Mouse (Mus musculus) lung, postnatal 14 days (tissue): ENCODE data around the gene Eepd1.
"Not testable (repeated sequence)": the region's sequence is repeated elsewhere in the genome, so short reads cannot be mapped to it uniquely, and the experiment has no call there.

ENCODE experiments used
- DNase-seq: peaks from one replicate; pipeline ENCODE4 v3.0.0; 2021

Eepd1 gene

DNA sequence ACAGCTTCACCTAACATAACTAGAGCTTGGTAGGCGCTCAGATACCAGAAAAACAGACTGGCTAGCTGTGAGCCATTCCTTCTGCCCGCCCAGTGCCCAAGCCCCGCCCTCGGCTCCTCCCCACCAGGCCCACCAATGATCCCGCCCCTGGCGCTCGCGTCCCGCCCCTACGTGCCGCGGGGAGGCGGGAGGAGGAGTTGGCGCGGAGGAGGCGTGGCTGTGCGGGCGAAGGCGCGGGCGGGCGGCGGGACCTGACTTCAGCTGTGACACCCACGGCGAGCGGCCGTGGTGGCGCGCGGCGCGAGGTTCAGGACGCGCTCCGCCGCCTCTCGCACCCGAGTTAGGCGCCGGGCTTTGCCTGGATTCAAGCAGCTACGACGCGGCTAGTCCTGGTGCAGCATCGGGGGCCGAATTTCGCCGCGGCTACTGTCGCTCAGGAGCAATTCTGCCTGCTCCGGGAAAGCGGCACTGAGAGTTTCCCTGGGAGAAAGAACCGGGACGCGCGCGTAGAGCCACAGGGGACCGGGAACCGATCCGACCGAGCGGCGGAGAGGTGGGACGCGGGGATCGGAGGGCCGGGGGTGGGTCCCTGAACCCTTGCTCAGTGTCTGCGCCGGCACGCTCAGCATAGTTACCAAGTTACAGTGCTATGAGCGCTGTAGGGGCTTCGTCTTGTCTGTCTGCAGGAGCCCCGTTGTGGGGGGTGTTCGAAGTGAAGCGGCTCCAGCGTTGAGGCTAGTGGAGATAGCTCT, at the start of gene Eepd1:
Gene Eepd1 (plus strand): TSS at position 204 of the 752 bp plus-strand sequence.
- DNase-seq: peak; percentile 98

DNA sequence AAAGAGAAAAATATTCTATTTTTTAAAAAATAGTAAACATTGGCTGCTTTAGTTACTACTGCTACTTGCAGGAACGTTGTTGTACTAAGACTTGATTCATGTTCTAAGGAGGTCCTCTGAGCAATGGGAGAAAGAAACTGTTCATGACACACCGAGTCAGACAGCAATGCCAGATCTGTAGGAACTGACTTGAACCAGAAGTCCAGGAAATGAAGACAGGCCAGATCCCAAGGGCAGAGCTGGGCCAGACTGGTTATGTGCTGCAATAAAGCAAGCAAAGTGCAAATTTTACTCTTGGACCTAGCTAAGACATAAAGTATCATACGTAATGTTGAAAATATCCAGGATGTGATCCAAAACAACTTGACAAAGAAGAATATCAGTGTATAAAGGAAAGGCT, 42.5 kb upstream of the Eepd1 start:
- no peak for DNase-seq

DNA sequence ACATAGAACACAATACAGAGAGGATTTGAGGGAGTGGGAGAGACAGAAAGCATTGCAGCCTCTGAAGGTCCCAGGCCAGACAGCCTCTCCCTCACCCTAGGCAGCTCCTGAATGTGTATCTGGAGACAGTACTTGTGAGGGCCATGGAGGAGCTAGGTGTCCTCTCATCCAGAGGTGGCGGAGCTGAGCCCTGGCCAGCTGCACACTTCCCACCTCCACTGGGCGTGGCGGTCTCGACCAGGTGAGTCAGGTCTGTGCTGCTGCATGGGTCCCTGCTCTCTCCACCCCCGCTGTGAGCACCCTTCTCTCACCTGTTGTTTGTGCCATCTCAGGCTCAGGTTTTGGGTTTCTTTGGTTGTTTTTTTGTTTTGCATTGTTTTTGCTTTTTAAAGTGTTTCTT, 41.3 kb upstream of the Eepd1 start:
- DNase-seq: not testable (repeated sequence)

DNA sequence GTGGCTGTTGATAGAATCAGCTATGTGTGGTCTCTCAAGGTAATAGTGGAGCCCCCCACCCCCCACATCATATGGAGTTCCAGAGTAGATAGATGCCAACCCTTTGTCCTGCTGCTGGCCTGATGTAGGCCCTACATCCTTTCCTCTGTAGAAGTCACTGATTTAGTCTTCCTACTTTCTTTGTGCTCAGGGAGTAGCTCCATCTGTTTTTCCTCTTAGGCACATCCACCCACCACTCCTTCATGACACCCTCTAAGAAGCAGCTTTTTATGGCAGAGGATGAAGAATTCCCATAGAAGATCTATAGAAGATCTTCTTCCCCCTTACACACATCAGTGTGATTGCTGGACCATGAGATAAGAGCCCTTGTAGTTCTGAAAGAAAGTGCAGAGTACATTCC, 39.3 kb upstream of the Eepd1 start:
- no peak for DNase-seq

DNA sequence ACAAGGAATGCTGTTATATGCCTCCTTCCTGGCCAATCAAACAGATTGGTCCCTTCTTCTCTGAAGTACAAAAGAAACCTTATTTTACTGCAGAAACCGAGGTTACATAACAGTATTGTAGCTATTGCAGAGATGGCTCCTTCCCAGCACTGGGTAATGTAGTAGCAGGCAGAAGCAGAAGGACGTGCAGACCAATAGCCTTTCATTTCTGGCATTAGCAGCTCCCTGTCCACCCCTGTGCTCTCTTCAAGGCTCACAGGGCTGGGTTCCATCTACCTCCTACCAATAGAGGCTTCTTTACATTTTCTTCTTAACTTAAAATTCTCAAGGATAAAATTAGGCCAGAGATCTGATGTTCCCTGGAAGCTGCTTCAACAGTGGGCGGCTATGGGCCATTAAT, 38.3 kb upstream of the Eepd1 start:
- DNase-seq: no peak

DNA sequence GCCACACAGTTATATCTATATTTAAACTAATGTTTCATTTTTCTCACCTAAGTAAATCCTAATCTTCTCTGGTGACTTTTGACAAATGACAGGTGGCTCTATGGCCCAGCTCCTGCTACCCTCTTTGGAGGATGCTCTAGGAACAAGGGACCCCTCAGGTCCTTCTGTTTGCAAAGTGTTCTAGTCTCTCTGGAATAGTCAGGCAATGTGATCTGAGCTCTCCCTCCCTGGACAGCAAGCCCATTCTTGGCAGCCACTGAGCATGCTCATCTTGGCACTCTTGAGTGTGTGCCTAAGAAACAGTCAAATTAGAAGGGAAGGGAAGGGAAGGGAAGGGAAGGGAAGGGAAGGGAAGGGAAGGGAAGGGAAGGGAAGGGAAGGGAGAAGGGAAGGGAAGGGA, 37.8 kb upstream of the Eepd1 start:
- no peak for DNase-seq

DNA sequence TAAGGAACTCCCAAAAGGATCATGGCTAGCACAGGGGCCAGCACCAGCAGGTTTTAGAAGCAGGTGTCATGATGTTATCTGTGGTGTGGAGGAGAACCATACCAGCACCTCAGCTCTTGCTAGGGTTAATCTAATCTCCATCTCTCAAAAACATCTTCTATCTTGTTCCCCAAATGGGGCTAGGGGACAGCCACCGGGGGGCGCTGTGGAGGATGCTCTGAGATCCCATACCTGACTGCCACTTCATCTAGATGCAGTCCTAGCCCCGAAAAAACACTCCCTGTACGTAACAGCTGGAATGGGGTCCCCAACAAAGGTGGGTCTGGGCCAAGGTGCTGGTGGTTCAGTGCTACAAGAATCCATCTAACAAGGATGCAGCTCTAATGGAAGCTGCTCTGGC, 31.0 kb upstream of the Eepd1 start:
- peak; percentile 12 for DNase-seq

DNA sequence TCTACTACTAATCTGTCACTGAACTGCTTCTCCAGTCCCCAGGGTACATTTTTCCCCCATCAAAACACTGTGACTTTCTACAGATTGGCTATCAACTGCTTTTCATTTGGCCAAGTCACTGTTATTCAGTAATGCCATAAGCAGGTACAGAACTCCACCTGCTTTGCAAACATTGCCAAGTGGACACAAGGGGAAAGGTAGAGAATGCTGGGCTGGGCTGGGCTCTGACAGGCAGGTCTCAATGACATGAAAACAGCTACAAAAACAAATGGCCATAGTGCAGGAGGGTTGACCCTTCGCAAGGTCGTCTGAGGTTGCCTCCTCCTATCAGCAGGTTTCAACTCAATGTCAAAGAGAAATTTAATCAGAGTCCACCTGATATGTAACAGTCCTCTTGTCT, 26.3 kb upstream of the Eepd1 start:
- DNase-seq: no peak

DNA sequence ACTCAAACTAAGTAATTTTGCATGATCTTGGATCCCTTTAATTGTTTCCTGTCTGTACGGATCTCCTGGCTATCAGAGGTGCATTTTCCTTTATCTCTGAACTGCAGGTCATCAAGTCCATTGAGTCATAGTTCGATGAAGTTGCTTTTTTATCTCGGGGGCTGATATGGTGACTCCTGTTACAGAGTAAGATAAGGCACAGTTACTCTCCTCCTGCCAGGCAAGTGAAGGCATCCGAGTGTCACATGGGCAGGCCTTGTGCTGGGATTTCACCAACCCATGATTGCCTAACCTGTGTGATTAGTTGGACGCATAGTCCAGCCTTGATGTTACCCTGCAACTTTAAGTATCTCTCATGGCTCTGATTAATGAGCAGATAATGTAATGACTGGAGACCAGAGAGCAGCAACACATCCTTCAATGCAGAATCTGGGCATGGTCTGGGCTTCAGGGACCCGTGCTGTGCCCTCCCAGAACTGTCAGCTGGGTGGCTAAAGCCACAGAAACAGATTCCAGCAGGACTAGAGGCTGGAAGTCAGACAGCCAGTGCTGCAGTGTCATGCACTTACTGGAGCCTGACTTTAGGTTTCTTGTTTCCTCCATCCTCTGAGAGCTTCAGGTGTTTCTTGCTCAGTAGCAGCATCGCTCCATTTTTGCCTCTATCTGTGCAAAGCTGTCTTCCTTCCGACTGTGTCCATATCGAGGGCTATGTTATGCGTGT, 20.4 kb upstream of the Eepd1 start:
- no peak for DNase-seq

DNA sequence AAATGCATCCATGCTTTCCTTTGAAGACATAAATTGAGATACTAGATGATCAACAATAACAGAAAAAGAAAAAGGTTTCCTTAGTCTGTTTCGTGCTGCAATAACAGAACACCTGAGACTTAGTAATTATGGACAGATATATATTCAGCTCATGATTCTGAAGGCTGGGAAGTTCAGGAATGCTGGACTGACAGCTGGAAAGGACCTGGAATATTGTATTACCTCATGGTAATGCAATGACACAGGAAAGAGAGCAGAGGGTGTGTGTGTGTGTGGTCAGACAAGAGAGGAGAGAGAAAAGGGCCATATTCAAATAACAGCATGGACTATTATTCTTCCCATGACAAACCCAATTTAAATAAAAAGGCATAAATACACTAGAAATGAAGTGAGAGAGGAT, 17.0 kb upstream of the Eepd1 start:
- no peak for DNase-seq

DNA sequence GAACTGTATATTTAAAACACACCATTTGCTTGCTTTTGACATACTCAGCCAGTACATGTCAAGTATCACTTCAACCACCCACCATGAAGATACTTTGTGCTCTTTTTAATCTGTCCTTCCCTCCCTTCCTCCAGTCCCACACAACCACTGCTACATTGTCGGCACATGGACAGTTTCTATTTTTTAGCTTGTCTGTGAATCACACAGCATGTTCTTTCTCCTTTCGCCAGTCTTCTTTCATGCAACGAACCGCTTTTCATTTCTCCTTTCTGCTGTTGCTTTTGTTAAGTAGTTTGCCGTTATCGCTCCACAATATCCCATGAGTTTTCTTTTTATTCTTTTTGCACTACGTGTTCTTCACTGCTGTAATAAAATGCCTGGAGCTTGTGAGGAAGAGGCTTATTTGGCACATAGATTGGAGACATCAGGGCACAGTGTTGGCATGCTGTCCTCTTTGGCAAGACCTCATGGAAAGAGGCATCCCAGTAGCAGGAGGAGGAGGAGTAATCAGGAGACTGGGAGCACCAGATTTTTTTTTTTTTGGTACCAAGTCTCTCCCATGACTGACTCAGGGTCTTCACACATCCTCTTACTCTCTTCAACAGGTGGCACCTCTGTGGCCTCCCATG, 1.8 kb upstream of the Eepd1 start:
- no peak for DNase-seq

DNA sequence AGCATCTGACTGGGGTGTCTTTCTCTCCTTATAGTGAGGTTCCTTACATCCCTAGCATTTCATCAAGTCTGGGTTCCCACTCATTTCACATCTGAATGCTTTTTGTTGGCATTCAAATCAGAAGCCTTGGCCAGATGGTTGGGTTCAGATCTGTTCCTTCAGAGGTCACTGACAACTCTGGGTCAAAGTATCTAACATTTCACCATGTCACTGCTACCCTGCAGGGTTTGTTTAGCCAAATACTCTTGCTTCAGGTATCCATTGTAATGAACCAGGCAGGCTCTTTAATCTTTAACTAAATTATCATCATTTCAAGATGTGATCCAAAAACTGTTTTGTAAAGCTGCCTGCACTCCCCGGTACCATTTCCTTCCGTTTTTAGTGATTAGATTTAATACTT, 671 bp upstream of the Eepd1 start:
- DNase-seq: no peak

DNA sequence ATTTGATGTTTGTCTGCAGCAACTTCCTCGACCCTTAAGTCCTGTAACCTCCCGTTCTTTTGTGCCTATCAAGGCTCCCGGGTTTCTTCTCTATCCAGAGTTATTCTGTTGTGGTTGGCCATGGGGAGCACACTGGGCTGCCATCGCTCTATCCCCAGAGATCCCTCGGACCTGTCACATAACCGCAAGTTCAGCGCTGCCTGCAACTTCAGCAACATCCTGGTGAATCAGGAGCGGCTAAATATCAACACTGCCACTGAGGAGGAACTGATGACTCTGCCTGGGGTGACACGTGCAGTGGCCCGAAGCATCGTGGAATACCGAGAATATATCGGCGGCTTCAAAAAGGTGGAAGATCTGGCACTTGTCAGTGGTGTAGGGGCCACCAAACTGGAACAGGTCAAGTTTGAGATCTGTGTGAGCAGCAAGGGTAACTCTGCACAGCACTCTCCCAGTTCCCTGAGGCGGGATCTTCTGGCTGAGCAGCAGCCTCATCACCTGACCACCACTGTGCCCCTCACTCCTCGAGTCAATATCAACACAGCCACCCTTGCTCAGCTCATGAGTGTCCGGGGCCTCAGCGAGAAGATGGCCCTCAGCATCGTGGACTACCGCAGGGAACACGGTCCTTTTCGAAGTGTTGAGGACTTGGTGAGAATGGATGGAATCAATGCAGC, 1.1 kb downstream of the Eepd1 start:
- no peak for DNase-seq

DNA sequence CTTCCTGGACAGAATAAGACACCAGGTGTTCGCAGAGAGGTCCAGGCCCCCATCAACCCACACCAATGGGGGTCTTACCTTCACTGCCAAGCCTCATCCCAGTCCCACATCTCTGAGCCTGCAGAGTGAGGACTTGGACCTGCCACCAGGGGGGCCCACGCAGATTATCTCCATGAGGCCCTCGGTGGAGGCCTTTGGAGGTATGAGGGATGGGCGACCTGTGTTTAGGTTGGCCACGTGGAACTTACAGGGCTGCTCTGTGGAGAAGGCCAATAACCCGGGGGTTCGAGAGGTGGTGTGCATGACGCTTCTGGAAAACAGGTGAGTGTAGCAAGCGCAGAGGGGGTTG, 1.6 kb downstream of the Eepd1 start:
- no peak for DNase-seq

DNA sequence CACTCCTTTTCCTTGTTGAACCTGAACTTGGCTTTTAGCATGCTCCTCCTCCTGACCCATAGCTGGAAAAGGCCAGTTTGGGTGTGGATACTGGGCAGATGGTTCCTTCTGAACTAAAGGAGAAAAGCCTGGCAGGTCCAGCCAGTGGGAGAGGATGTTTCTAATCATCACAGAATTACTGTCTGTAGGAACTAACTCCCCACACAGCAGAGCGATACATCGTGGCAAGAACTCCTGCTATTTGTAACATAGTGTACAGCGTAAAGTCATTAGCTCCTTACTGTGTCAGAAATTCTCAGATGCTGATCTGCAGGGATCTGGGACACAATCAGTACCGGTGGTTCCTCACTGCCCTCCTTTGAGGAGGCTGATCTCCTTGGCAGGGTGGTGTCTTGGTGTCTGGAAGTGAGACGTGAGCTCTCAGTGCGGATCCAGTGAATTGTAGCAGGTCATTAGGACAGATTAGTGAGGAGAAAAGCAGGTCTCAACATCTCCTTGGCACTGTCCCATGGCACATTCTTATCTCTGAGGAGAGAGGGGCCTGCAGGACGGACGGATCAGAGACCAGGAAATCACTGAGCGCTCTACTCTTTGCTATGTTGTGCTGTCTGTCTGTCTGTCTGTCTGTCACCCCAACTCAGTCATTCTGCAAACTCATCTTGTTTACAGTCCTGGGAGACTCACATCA, 2.7 kb downstream of the Eepd1 start:
- DNase-seq: no peak

DNA sequence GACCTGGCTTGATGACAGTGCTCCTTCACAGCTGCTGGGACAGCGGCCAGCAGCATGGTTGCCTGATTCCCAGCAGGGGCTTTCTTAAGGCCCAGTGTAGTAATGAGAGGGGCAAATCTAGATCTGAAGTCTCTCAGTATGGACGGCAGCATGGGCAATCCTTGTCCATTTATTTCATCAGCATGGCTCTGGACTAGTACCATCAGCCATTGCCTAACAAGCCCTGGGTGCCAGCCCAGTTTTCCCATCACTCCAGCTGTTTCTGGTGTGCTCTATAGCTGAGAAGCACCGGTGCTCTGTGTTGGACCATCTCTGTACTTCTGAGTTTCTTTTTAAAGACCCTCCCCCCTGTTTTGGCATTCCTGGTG, 3.3 kb downstream of the Eepd1 start:
- no peak for DNase-seq

DNA sequence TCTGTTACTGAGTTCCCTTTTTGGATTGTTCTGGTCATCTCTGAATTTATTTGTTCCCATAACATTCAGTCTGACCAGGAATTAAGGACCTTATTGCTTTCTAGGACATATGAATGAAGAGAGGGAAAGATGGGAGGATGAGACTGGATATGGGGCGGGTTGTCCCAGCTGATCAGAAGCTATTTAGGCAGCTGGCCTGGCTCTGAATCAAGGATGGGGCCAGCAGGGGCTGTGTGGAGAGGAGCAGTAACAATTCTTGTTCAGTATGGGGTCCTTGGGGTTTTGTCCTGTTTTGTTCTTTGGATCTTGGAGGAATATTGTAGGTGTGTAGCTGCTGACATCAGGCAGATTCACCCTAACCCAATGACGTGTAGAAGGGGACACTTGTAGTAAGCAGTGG, 3.7 kb downstream of the Eepd1 start:
- no peak for DNase-seq

DNA sequence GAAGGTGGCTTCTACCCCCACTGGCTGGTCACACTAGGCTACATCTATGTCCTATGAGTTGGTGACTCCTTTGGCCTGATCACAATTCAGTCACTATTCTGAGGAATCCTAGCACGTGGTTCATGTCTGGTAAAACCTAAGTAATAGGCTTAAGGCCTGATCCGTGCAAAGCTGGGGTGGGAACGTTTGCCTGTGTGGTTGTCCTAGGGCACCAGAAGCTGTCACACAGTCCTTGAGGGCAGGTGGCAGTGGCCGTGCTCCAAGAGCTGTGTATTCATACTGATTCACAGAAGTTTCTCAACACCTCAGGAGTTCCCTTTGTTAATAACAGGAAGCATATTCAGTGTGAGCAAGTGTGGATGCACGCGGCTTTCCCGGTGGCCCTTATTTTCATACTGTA, 4.1 kb downstream of the Eepd1 start:
- DNase-seq: no peak

DNA sequence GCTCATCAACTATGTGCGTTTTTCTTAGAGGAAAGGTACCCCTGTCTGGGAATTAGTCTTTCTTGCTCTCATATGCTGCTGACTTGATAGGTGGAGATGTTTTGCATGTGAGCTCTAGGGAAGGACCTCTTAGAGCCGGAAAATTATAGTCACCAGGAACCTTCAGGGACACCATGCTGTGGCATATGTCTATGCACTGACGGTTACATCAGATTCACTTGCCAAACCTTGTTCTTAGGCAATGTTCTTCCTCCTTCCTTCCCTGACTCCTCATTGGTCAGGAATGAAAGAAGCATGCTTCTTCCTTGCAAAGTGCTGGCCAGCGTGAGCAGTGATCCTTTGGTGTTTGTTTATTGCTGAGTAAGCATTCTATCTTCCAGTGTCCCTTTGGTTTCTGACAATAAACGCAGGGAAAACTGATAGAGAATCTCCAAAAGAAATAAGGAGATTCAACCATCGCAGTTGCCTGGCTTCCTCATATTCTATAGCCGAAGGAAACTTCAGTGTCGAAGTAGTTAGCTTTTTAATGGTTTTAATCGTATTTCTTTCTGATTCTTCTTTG, 5.0 kb downstream of the Eepd1 start:
- DNase-seq: no peak

DNA sequence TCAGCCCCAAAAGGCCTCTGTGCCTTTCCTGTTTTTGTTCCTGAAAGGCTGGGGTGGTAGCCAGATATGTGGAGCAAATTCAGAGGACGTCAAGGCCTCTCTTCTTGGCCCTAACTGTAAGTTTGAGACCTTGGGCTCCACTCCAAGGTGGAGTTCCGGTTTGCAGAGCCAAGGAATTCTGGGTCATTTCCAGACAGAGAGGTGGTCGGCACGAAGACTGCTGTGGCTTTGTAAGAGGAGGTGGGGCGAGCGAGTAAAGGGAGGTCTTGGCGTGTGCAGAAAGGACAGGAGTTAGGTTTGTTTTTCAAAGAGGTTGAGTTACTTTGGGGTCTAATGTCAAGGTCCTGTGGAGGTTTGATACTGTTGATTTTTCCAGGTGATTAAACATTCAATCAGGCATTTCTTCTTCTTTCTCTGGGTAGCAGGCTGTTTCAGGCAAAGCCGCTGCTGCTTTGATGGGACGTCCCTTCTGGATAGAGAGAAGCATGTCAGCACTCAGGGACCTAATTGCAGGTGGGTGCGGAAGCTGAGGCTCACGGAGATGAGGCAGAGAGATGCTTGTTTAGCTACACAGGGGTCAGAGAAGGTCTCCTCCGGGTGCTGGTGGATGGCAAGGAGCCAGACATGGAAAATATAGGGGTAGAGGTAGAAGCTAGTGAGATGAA, 6.2 kb downstream of the Eepd1 start:
- no peak for DNase-seq

DNA sequence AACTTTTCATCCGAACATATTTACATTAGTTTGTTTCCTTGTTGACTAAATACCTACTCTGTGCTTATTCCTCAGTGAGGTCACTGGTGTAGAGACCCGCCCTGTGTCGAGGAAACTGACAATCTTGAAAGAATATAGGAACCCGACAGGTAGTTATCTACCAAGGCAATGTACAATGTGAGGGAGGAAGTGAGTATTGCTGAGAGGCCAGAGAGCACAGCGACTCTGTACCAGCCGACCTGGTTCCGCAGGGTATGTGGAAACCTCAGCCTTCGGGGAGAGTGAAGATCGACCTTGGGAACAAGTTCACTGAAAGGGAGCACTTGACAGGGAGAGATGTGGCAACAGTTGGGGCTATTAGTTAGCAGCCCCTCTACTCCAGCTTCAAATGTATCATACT, 7.2 kb downstream of the Eepd1 start:
- DNase-seq: no peak

DNA sequence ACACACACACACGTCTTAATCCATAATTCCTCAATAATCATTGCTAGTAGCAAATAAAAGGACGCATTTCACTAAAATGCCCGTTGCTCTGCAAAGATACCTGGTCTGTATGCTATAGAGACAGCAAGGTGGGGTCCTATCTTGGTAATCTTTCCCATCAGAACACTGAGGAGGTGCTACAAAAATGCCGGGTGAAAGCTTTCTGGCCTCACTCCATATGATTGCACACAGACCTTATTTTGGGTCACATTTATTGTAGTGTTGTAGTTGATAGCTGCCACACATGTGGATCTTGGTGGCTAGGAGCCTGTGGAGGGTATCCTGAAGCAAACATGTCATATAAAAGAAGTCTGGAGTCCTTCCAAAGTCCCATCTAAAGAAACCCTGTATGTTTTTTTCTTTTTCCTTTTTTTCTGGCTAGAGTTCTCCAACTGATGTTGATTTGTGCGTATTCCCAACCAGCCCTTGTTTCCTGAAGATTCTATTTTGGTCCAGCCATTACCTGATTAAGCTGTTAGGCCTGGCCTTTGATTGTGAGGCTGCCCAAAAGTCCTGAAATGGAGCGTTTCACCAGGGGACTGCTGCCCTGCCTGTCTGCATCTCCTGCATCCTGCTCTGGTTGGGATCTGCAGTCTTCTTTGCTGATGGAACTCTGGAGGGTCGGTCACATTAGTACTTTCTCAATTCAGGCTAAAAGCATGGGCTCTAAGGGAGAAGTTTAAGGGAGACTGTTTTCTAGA, 8.0 kb downstream of the Eepd1 start:
- no peak for DNase-seq
